Mouse (Mus musculus) CH12F3 (cell line): Measurements from ENCODE around the gene Mrpl14.

Source experiments
- in situ Hi-C: fragments of 300-500 bp; cut with MboI; formaldehyde crosslinking; loops from 2 replicates; pipeline ENCODE4 v1.14.3; 2020; ENCODE audit warnings: low sequenced_read_pairs

Mrpl14 gene

GRCm38 (mm10) chr17:45745629-45746028 is 59.5 kb downstream of the Mrpl14 start:
- in situ Hi-C loops: no loop called here

DNA sequence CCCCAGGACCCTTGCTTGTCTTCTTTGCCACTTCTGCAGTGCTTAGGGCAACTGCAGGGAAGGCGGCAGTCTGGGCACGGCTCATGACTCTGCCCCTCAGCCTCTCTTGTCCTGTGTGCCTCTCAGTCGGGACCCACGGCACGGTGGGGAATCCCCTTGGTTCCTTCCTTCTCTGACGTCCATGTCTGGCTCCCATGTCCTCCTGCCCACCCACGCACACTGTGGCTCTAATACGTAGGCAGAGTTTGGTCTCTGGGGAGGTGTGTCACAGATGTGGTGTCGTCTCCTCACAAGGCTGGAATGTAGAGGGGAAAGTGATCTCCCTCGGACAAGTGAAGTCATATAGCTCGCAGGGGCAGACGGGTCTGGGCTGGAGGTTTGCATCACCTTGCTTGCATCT is 60.6 kb downstream of the Mrpl14 start:
- in situ Hi-C loops: no loop called here

DNA sequence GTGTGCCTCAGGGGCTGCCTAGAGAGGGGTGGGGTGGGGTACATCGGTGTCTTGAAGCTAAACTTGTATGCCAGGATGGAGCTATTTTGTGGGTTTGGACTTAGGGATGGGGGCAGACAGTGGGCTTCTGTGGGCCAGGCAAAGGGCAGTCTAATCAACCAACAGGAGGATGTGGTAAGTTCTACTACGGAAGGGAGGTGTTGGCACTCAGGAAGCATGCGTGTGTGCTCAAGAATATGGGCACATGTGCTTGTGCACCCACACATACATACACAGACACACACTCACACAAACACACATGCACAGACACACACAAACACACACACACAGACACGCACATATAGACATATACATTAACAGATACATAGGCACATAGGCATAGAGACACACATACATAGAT is 61.2 kb downstream of the Mrpl14 start:
- in situ Hi-C loops: no loop called here
